Mouse (Mus musculus): ENCODE results near the gene Cd180. TPM values are rescaled to one million over a fixed set of nuclear protein-coding genes. Genes with fewer than 3 reads are reported as not detected.

Cd180 gene
- polyA plus RNA-seq (2014; fragmentation: Illumina TruSeq; extraction: RNeasy Lipid Tissue Mini Kit (QIAGEN cat#74804); ENCODE audit: low replicate concordance), result 4.1 TPM

GRCm38 (mm10) chr13:102693341-102693801 is at the start of gene Cd180:
Gene Cd180 (plus strand): TSS chr13:102693558.

